Mouse (Mus musculus): ENCODE results near the gene Dnah14.

Gene Dnah14

GRCm38 (mm10) chr1:181852466-181852865 is 276.1 kb downstream of the Dnah14 start:
- in situ Hi-C loops (cut with MboI): no loop called here

GRCm38 (mm10) chr1:181853081-181853736 is 276.9 kb downstream of the Dnah14 start:
- in situ Hi-C loops (cut with MboI): no loop called here

GRCm38 (mm10) chr1:181854829-181855228 is 278.5 kb downstream of the Dnah14 start:
- in situ Hi-C loops (cut with MboI): no loop called here

- in situ Hi-C loops (cut with MboI): no loop called here
Observed at GRCm38 (mm10) chr1:181856329-181856728, 280.0 kb downstream of the Dnah14 start.

GRCm38 (mm10) chr1:181860659-181861058 is 284.3 kb downstream of the Dnah14 start:
- in situ Hi-C loops (cut with MboI): no loop called here

- in situ Hi-C loops (cut with MboI): no loop called here
Observed at GRCm38 (mm10) chr1:181861181-181861902, 285.0 kb downstream of the Dnah14 start.

- in situ Hi-C loops (cut with MboI): no loop called here
Observed at GRCm38 (mm10) chr1:181862676-181863374, 286.5 kb downstream of the Dnah14 start.

- in situ Hi-C loops (cut with MboI): no loop called here
Observed at GRCm38 (mm10) chr1:181863431-181863830, 287.1 kb downstream of the Dnah14 start.

Data from mature B cell (primary cell).